Mouse (Mus musculus): ENCODE results near the gene Skint1.
"Not testable (repeated sequence)": the region's sequence is repeated elsewhere in the genome, so short reads cannot be mapped to it uniquely, and the experiment has no call there.

Skint1 gene

GRCm38 (mm10) chr4:112005969-112006368 is at the start of gene Skint1:
Gene Skint1, plus strand, starts transcription at chr4:112006269.
- DNase-seq (ENCODE audit: low spot score) = no peak

- DNase-seq (ENCODE audit: low spot score) = no peak
Observed at GRCm38 (mm10) chr4:111961309-111961708, 44.8 kb upstream of the Skint1 start.

- DNase-seq (ENCODE audit: low spot score) = not testable (repeated sequence)
Observed at GRCm38 (mm10) chr4:111963241-111963640, 42.8 kb upstream of the Skint1 start.

GRCm38 (mm10) chr4:111963669-111964068 is 42.4 kb upstream of the Skint1 start:
- no peak for DNase-seq (ENCODE audit: low spot score)

- DNase-seq (ENCODE audit: low spot score) = no peak
Observed at GRCm38 (mm10) chr4:111972623-111973022, 33.4 kb upstream of the Skint1 start, which contains the start of gene Skint7. Gene Skint7, plus strand, starts transcription at chr4:111972923.

GRCm38 (mm10) chr4:112071716-112072115 is 65.6 kb downstream of the Skint1 start, which contains the start of gene Skint4:
Gene Skint4, plus strand, starts transcription at chr4:112072016.
- DNase-seq (ENCODE audit: low spot score) = no peak
